Mouse (Mus musculus): ENCODE measurements around the gene Srpx. TPM values are rescaled to one million over a fixed set of nuclear protein-coding genes. Genes with fewer than 3 reads are reported as not detected.

Gene Srpx
- total RNA-seq (2021): under 1 TPM; 0.23 to 0.49 TPM

GRCm38 (mm10) chrX:10117065-10117719, at the start of gene Srpx:
TSS of gene Srpx (minus strand) at chrX:10117709.
- DNase-seq (ENCODE audit: extremely low spot score in 1 of 2, low spot score in 1 of 2): no peak

GRCm38 (mm10) chrX:10152390-10152789, 34.9 kb upstream of the Srpx start:
- DNase-seq (ENCODE audit: extremely low spot score in 1 of 2, low spot score in 1 of 2): no peak

GRCm38 (mm10) chrX:10115780-10116179, 1.7 kb downstream of the Srpx start:
- no peak for DNase-seq (ENCODE audit: extremely low spot score in 1 of 2, low spot score in 1 of 2)

- no peak for DNase-seq (ENCODE audit: extremely low spot score in 1 of 2, low spot score in 1 of 2)
Measured at GRCm38 (mm10) chrX:10110736-10111135, 6.8 kb downstream of the Srpx start.

GRCm38 (mm10) chrX:10108558-10108957, 9.0 kb downstream of the Srpx start:
- DNase-seq (ENCODE audit: extremely low spot score in 1 of 2, low spot score in 1 of 2): no peak

GRCm38 (mm10) chrX:10105475-10105874, 12.0 kb downstream of the Srpx start:
- DNase-seq (ENCODE audit: extremely low spot score in 1 of 2, low spot score in 1 of 2): no peak

GRCm38 (mm10) chrX:10102739-10103138, 14.8 kb downstream of the Srpx start:
- DNase-seq (ENCODE audit: extremely low spot score in 1 of 2, low spot score in 1 of 2): no peak

GRCm38 (mm10) chrX:10095797-10096196, 21.7 kb downstream of the Srpx start:
- no peak for DNase-seq (ENCODE audit: extremely low spot score in 1 of 2, low spot score in 1 of 2)

GRCm38 (mm10) chrX:10080385-10080784, 37.1 kb downstream of the Srpx start:
- no peak for DNase-seq (ENCODE audit: extremely low spot score in 1 of 2, low spot score in 1 of 2)

GRCm38 (mm10) chrX:10079981-10080380, 37.5 kb downstream of the Srpx start:
- no peak for DNase-seq (ENCODE audit: extremely low spot score in 1 of 2, low spot score in 1 of 2)

- DNase-seq (ENCODE audit: extremely low spot score in 1 of 2, low spot score in 1 of 2): no peak
Measured at GRCm38 (mm10) chrX:10073966-10074365, 43.5 kb downstream of the Srpx start.

- no peak for DNase-seq (ENCODE audit: extremely low spot score in 1 of 2, low spot score in 1 of 2)
Measured at GRCm38 (mm10) chrX:10071529-10071928, 46.0 kb downstream of the Srpx start.

- DNase-seq (ENCODE audit: extremely low spot score in 1 of 2, low spot score in 1 of 2): peak in 1 of 2 experiments; percentile 29
Measured at GRCm38 (mm10) chrX:10070689-10071088, 46.8 kb downstream of the Srpx start.

GRCm38 (mm10) chrX:10069405-10069804, 48.1 kb downstream of the Srpx start:
- no peak for DNase-seq (ENCODE audit: extremely low spot score in 1 of 2, low spot score in 1 of 2)

- no peak for DNase-seq (ENCODE audit: extremely low spot score in 1 of 2, low spot score in 1 of 2)
Measured at GRCm38 (mm10) chrX:10063781-10064180, 53.7 kb downstream of the Srpx start.

GRCm38 (mm10) chrX:10063361-10063760, 54.1 kb downstream of the Srpx start:
- DNase-seq (ENCODE audit: extremely low spot score in 1 of 2, low spot score in 1 of 2): no peak

- no peak for DNase-seq (ENCODE audit: extremely low spot score in 1 of 2, low spot score in 1 of 2)
Measured at GRCm38 (mm10) chrX:10062201-10062600, 55.3 kb downstream of the Srpx start.

- DNase-seq (ENCODE audit: extremely low spot score in 1 of 2, low spot score in 1 of 2): peak in 1 of 2 experiments; percentile 5
Measured at GRCm38 (mm10) chrX:10034666-10035065, 82.8 kb downstream of the Srpx start.

GRCm38 (mm10) chrX:10010202-10010601, 107.3 kb downstream of the Srpx start:
- DNase-seq (ENCODE audit: extremely low spot score in 1 of 2, low spot score in 1 of 2): no peak

GRCm38 (mm10) chrX:10007675-10008270, 109.7 kb downstream of the Srpx start:
- no peak for DNase-seq (ENCODE audit: extremely low spot score in 1 of 2, low spot score in 1 of 2)

GRCm38 (mm10) chrX:10005946-10006345, 111.6 kb downstream of the Srpx start:
- DNase-seq (ENCODE audit: extremely low spot score in 1 of 2, low spot score in 1 of 2): no peak

GRCm38 (mm10) chrX:10000718-10001117, 116.8 kb downstream of the Srpx start:
- DNase-seq (ENCODE audit: extremely low spot score in 1 of 2, low spot score in 1 of 2): no peak

All from layer of hippocampus, postnatal 25 days (tissue).